Mouse (Mus musculus): Measurements from ENCODE around the gene Asic4.

- TF ChIP-seq POLR2A (IDR thresholded peaks at IDR 0.05; ENCODE audit: control insufficient read depth in 1 of 2, insufficient read depth in 1 of 2, low read depth in 1 of 2, low read length in 2 of 2, poor library complexity in 1 of 2): no peak
- no peak for TF ChIP-seq CTCF (IDR thresholded peaks at IDR 0.05 in 2 of 3, conservative IDR thresholded peaks at IDR 0.05 in 1 of 3; ENCODE audit: control insufficient read depth in 1 of 3, insufficient read depth in 1 of 3, low read depth in 2 of 3, low read length in 3 of 3, poor library complexity in 1 of 3, severe bottlenecking in 1 of 3)
- no peak for TF ChIP-seq ZC3H11A (IDR thresholded peaks at IDR 0.05; ENCODE audit: low read depth, low read length)
- no peak for TF ChIP-seq CHD1 (IDR thresholded peaks at IDR 0.05; ENCODE audit: low read depth, low read length)
- TF ChIP-seq ELF1 (IDR thresholded peaks at IDR 0.05; ENCODE audit: low read depth, low read length): no peak
Observed at GRCm38 (mm10) chr1:75442171-75442570, 8.1 kb upstream of the Asic4 start.

Measured in MEL (cell line).